Mouse (Mus musculus): Measurements from ENCODE around the gene 6430571L13Rik. TPM values are rescaled to one million over a fixed set of nuclear protein-coding genes. Genes with fewer than 3 reads are reported as not detected.

The 6430571L13Rik gene
- polyA plus RNA-seq, 1 experiment from 2014 or later, result 0.18 TPM

GRCm38 (mm10) chr9:107398968-107399367 is 58.6 kb downstream of the 6430571L13Rik start:
- ATAC-seq (ENCODE audit: low read depth), result no peak
- WGBS (ENCODE audit: insufficient replicate concordance), result 18% methylated on average over 11 of the region's 11 CpGs
- Histone ChIP-seq H3K27me3 (ENCODE audit: control insufficient read depth, insufficient read depth, low read depth, low read length) (peaks cover 69% of the 10 kb centered on the region), H3K4me3 (ENCODE audit: low read depth, low read length) (no peak overlapping the region), H3K9me3 (replicated peaks; ENCODE audit: control insufficient read depth, low read length) (no peaks in the 10 kb centered on the region), H3K9ac (ENCODE audit: low read depth, low read length) (no peak overlapping the region), H3K4me1 (ENCODE audit: control insufficient read depth, low read depth, low read length) (no peaks in the 10 kb centered on the region), H3K4me2 (ENCODE audit: low read depth, low read length) (no peak overlapping the region), H3K27ac (ENCODE audit: low read length) (no peak overlapping the region), H3K36me3 (ENCODE audit: control insufficient read depth, insufficient read depth) (no peaks in the 10 kb centered on the region)

GRCm38 (mm10) chr9:107399491-107399971 is 59.1 kb downstream of the 6430571L13Rik start, which contains the start of gene Cacna2d2:
Gene Cacna2d2, plus strand, starts transcription at chr9:107399612.
- under 1% methylated on average over 45 of the region's 54 CpGs for WGBS (ENCODE audit: insufficient replicate concordance)
- peak within 1 kb of the TSS; percentile 47 for H3K4me3 ChIP-seq (ENCODE audit: low read depth, low read length)
- peaks cover 69% of the 10 kb centered on the region for H3K27me3 ChIP-seq (ENCODE audit: control insufficient read depth, insufficient read depth, low read depth, low read length)
- no peak within 1 kb of the TSS for H3K27ac ChIP-seq (ENCODE audit: low read length)
- H3K9me3 ChIP-seq (replicated peaks; ENCODE audit: control insufficient read depth, low read length), result no peaks in the 10 kb centered on the region
- peak; percentile 24; the same call in 1 of the 2 replicates for ATAC-seq (ENCODE audit: low read depth)
- H3K36me3 ChIP-seq (ENCODE audit: control insufficient read depth, insufficient read depth), result no peaks in the 10 kb centered on the region
- no peaks in the 10 kb centered on the region for H3K4me1 ChIP-seq (ENCODE audit: control insufficient read depth, low read depth, low read length)
- peak within 1 kb of the TSS; percentile 63 for H3K4me2 ChIP-seq (ENCODE audit: low read depth, low read length)
- H3K9ac ChIP-seq (ENCODE audit: low read depth, low read length), result no peak within 1 kb of the TSS

- H3K27ac ChIP-seq (ENCODE audit: low read length), result no peak overlapping the region
- WGBS (ENCODE audit: insufficient replicate concordance), result under 1% methylated on average over 35 of the region's 45 CpGs
Measured at GRCm38 (mm10) chr9:107400060-107400511, 59.7 kb downstream of the 6430571L13Rik start.

GRCm38 (mm10) chr9:107400666-107401285 is 60.4 kb downstream of the 6430571L13Rik start:
- H3K4me2 ChIP-seq (ENCODE audit: low read depth, low read length), result no peak overlapping the region
- no peaks in the 10 kb centered on the region for H3K4me1 ChIP-seq (ENCODE audit: control insufficient read depth, low read depth, low read length)

More at GRCm38 (mm10) chr9:107400060-107400511, 59.7 kb downstream of the 6430571L13Rik start:
- Histone ChIP-seq H3K4me3 (ENCODE audit: low read depth, low read length) (peak overlapping the region; percentile 47), H3K4me1 (ENCODE audit: control insufficient read depth, low read depth, low read length) (no peaks in the 10 kb centered on the region), H3K9me3 (replicated peaks; ENCODE audit: control insufficient read depth, low read length) (no peaks in the 10 kb centered on the region), H3K4me2 (ENCODE audit: low read depth, low read length) (peak overlapping the region; percentile 63), H3K9ac (ENCODE audit: low read depth, low read length) (no peak overlapping the region), H3K27me3 (ENCODE audit: control insufficient read depth, insufficient read depth, low read depth, low read length) (peaks cover 67% of the 10 kb centered on the region), H3K36me3 (ENCODE audit: control insufficient read depth, insufficient read depth) (no peaks in the 10 kb centered on the region)
- ATAC-seq (ENCODE audit: low read depth), result no peak

More at GRCm38 (mm10) chr9:107400666-107401285, 60.4 kb downstream of the 6430571L13Rik start:
- H3K27ac ChIP-seq (ENCODE audit: low read length), result no peak overlapping the region
- no peak for ATAC-seq (ENCODE audit: low read depth)
- no peak overlapping the region for H3K9ac ChIP-seq (ENCODE audit: low read depth, low read length)
- peaks cover 67% of the 10 kb centered on the region for H3K27me3 ChIP-seq (ENCODE audit: control insufficient read depth, insufficient read depth, low read depth, low read length)
- H3K9me3 ChIP-seq (replicated peaks; ENCODE audit: control insufficient read depth, low read length), result no peaks in the 10 kb centered on the region
- no peak overlapping the region for H3K4me3 ChIP-seq (ENCODE audit: low read depth, low read length)
- no peaks in the 10 kb centered on the region for H3K36me3 ChIP-seq (ENCODE audit: control insufficient read depth, insufficient read depth)
- WGBS (ENCODE audit: insufficient replicate concordance), result 12% methylated on average over 13 of the region's 13 CpGs

Other genes starting within 250 kb of the 6430571L13Rik start
- gene Dock3, start 108.7 kb upstream of the 6430571L13Rik start, polyA plus RNA-seq (2015; fragmentation: Nextera tagmentation; extraction: Ambion mirVana), result 0.02 and 0.04 TPM in 2 replicates
- gene Mapkapk3, start 50.7 kb upstream of the 6430571L13Rik start, polyA plus RNA-seq (2015; fragmentation: Nextera tagmentation; extraction: Ambion mirVana), result 8.4 and 9.9 TPM in 2 replicates
- 10.0 and 10.7 TPM in 2 replicates for gene Cish, start 44.6 kb upstream of the 6430571L13Rik start, polyA plus RNA-seq (2015; fragmentation: Nextera tagmentation; extraction: Ambion mirVana)
- 2.9 TPM in 2 replicates for gene Hemk1, start 2.3 kb upstream of the 6430571L13Rik start, polyA plus RNA-seq (2015; fragmentation: Nextera tagmentation; extraction: Ambion mirVana)
- gene Cacna2d2, start 59.0 kb downstream of the 6430571L13Rik start, polyA plus RNA-seq (2015; fragmentation: Nextera tagmentation; extraction: Ambion mirVana), result not detected in 2 replicates
- 14.3 and 14.7 TPM in 2 replicates for gene Tmem115, start 193.3 kb downstream of the 6430571L13Rik start, polyA plus RNA-seq (2015; fragmentation: Nextera tagmentation; extraction: Ambion mirVana)
- gene Cyb561d2, start 201.6 kb downstream of the 6430571L13Rik start, polyA plus RNA-seq (2015; fragmentation: Nextera tagmentation; extraction: Ambion mirVana), result 10.6 and 11.2 TPM in 2 replicates
- 12.1 and 12.5 TPM in 2 replicates for gene Nprl2, start 201.6 kb downstream of the 6430571L13Rik start, polyA plus RNA-seq (2015; fragmentation: Nextera tagmentation; extraction: Ambion mirVana)
- gene Zmynd10, start 206.7 kb downstream of the 6430571L13Rik start, polyA plus RNA-seq (2015; fragmentation: Nextera tagmentation; extraction: Ambion mirVana), result 1.7 and 2.4 TPM in 2 replicates
- 15.9 and 16.5 TPM in 2 replicates for gene Rassf1, start 211.0 kb downstream of the 6430571L13Rik start, polyA plus RNA-seq (2015; fragmentation: Nextera tagmentation; extraction: Ambion mirVana)
- gene Tusc2, start 222.7 kb downstream of the 6430571L13Rik start, polyA plus RNA-seq (2015; fragmentation: Nextera tagmentation; extraction: Ambion mirVana), result 29.1 and 29.4 TPM in 2 replicates
- 48.9 and 50.2 TPM in 2 replicates for gene Hyal2, start 227.3 kb downstream of the 6430571L13Rik start, polyA plus RNA-seq (2015; fragmentation: Nextera tagmentation; extraction: Ambion mirVana)
- gene Hyal1, start 236.3 kb downstream of the 6430571L13Rik start, polyA plus RNA-seq (2015; fragmentation: Nextera tagmentation; extraction: Ambion mirVana), result 3.3 and 3.8 TPM in 2 replicates
- 10.5 and 14.1 TPM in 2 replicates for gene Naa80, start 238.3 kb downstream of the 6430571L13Rik start, polyA plus RNA-seq (2015; fragmentation: Nextera tagmentation; extraction: Ambion mirVana)
- gene Hyal3, start 240.2 kb downstream of the 6430571L13Rik start, polyA plus RNA-seq (2015; fragmentation: Nextera tagmentation; extraction: Ambion mirVana), result 0.89 and 0.96 TPM in 2 replicates
- gene Ifrd2, start 247.0 kb downstream of the 6430571L13Rik start, polyA plus RNA-seq (2015; fragmentation: Nextera tagmentation; extraction: Ambion mirVana), result 145 and 166 TPM in 2 replicates